Mouse (Mus musculus): ENCODE results near the gene Foxp1.

The Foxp1 gene

GRCm38 (mm10) chr6:99522359-99523108 lies at the start of gene Foxp1:
Foxp1 (minus strand) TSS chr6:99522721.
- peak; percentile 90 for DNase-seq (ENCODE audit: low spot score)

- no peak for DNase-seq (ENCODE audit: low spot score)
These were observed 49.5 kb upstream of the Foxp1 start for GRCm38 (mm10) chr6:99572071-99572470.

- DNase-seq (ENCODE audit: low spot score) = no peak
These were observed 44.4 kb upstream of the Foxp1 start for GRCm38 (mm10) chr6:99566921-99567320.

GRCm38 (mm10) chr6:99564766-99565165 lies 42.2 kb upstream of the Foxp1 start:
- DNase-seq (ENCODE audit: low spot score) = no peak

GRCm38 (mm10) chr6:99556950-99557349 lies 34.4 kb upstream of the Foxp1 start:
- DNase-seq (ENCODE audit: low spot score) = no peak

- no peak for DNase-seq (ENCODE audit: low spot score)
These were observed 30.3 kb upstream of the Foxp1 start for GRCm38 (mm10) chr6:99552816-99553215.

- DNase-seq (ENCODE audit: low spot score) = no peak
These were observed 23.9 kb upstream of the Foxp1 start for GRCm38 (mm10) chr6:99546416-99546815.

GRCm38 (mm10) chr6:99545437-99545836 lies 22.9 kb upstream of the Foxp1 start:
- DNase-seq (ENCODE audit: low spot score) = no peak

- no peak for DNase-seq (ENCODE audit: low spot score)
These were observed 18.6 kb upstream of the Foxp1 start for GRCm38 (mm10) chr6:99541105-99541504.

GRCm38 (mm10) chr6:99540653-99541052 lies 18.1 kb upstream of the Foxp1 start:
- no peak for DNase-seq (ENCODE audit: low spot score)

GRCm38 (mm10) chr6:99540146-99540545 lies 17.6 kb upstream of the Foxp1 start:
- DNase-seq (ENCODE audit: low spot score) = no peak

- DNase-seq (ENCODE audit: low spot score) = no peak
These were observed 15.8 kb upstream of the Foxp1 start for GRCm38 (mm10) chr6:99538194-99538941.

- DNase-seq (ENCODE audit: low spot score) = no peak
These were observed 11.8 kb upstream of the Foxp1 start for GRCm38 (mm10) chr6:99534211-99534745.

GRCm38 (mm10) chr6:99532458-99532857 lies 9.9 kb upstream of the Foxp1 start:
- DNase-seq (ENCODE audit: low spot score) = no peak

GRCm38 (mm10) chr6:99528972-99529371 lies 6.5 kb upstream of the Foxp1 start:
- no peak for DNase-seq (ENCODE audit: low spot score)

- DNase-seq (ENCODE audit: low spot score) = no peak
These were observed 5.1 kb upstream of the Foxp1 start for GRCm38 (mm10) chr6:99527457-99528105.

- DNase-seq (ENCODE audit: low spot score) = peak; percentile 47
These were observed 2.8 kb upstream of the Foxp1 start for GRCm38 (mm10) chr6:99525351-99525750.

GRCm38 (mm10) chr6:99523679-99524370 lies 1.3 kb upstream of the Foxp1 start:
- DNase-seq (ENCODE audit: low spot score) = peak; percentile 38

- DNase-seq (ENCODE audit: low spot score) = peak; percentile 84
These were observed 650 bp upstream of the Foxp1 start for GRCm38 (mm10) chr6:99523109-99523632.

GRCm38 (mm10) chr6:99521641-99522358 lies 721 bp downstream of the Foxp1 start:
- DNase-seq (ENCODE audit: low spot score) = peak; percentile 54

GRCm38 (mm10) chr6:99521038-99521640 lies 1.4 kb downstream of the Foxp1 start:
- peak; percentile 31 for DNase-seq (ENCODE audit: low spot score)

Data from MN1 (cell line).